Mouse (Mus musculus): ENCODE measurements around the gene Nt5dc2.
A peak's percentile ranks its signal among the peaks of the same experiment; 100 is the strongest.

Gene Nt5dc2

DNA sequence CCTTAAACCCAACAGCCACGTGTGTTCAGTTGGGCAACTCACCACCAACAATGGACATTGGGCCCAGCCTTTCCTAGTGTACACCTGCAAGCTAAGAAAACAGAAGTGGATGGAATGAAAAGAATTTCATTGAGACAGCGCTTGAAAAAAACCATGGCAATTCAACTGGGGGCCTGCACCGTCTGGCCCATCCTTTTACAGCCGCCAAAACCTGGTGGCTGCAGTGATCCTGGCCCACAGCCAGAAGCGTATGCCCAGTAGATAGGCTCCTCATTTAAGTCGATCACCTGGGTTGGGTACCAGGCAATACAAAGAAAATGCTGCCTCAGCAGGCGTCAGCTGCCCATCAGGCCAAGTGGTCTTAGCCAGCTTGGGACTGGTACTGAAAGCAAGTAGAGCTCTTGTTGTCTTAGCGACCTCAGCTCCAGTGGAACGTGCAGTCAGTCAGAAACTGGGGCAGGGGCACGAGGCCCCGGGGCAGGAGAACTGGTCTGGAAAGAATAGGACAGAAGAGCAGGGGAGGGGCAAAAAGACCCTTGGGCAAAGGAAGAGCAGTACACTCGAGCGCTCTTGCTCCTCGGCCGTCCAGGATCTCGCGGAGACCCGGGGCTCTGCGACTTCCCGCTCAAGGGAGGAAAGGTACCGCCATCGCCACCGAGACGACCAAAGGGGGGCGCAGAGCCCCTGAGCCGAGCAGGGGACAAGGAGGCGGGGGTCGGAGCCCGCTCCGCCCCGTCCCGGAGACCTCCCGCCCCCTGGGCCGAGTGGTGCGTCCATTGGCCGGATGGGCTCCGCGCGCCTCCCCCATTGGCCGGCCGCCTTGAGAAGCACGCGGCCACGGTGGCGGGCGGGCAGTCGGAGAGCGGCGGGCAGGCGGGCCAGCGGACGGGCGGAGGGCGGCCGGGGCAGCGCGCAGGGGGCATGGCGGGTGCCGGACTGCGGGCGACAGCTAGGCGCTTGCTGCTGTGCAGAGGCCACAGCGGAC, at the start of gene Nt5dc2:
Nt5dc2 (plus strand) TSS at position 818 of the 985 bp plus-strand sequence.
- DNase-seq (ENCODE audit: low spot score in 2 of 2) = peak in 1 of 2 experiments; percentile 47

- no peak for DNase-seq (ENCODE audit: low spot score in 2 of 2)
These were observed 49.7 kb upstream of the Nt5dc2 start for GRCm38 (mm10) chr14:31081147-31081546.

DNA sequence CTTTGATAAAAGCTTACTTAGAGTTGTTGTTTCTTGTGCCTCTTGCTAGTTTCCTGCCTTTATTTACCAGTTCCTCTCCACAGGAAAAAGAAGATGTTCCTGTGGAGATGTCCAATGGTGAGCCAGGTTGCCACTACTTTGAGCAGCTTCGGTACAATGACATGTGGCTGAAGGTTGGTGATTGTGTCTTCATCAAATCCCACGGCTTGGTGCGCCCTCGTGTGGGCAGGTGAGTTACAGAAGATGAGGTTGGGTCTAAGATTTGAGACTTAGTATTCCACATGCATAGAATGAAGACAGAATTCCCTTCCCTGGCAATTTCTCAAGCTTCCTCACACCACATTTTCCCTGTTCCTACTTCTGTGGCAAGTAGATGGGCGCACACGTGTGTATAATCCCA, 43.4 kb upstream of the Nt5dc2 start:
- no peak for DNase-seq (ENCODE audit: low spot score in 2 of 2)

DNA sequence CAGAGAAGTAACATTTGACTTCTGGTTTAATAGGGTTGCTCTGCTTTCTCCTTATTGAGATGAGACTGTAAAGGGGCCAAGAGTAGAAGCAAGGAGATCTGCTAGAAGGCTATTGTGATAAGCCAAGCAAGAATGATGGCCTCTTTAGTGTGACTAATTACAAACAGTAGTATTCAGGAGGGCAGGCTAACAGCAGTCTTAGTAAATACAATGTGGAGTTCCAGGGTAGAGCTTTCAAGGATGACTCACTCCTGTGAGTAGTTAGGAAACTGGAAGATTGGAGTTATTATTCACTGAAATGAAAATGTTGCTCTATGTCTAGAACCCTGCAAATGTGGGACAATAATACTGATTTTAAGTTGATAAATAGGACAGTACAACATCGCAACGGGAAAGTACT, 42.3 kb upstream of the Nt5dc2 start:
- no peak for DNase-seq (ENCODE audit: low spot score in 2 of 2)

DNA sequence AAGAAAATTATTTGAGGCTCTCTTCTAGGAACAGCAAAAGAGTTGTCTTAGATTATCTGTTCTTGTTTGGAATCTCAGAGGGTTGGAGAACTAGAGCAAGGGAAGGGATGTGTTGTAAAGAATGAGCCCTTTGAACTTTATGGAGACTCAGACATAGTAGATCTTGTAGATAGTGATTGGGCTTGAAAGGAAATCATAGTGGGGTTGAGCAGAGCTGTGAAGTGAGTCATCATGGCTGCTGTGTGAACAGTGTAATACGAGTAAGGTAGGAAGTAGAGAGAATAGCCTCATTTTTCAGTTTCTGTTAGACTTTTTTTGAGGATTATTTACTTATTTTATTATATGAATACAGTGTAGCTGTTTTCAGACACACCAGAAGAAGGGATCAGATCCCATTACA, 40.9 kb upstream of the Nt5dc2 start:
- DNase-seq (ENCODE audit: low spot score in 2 of 2) = no peak

DNA sequence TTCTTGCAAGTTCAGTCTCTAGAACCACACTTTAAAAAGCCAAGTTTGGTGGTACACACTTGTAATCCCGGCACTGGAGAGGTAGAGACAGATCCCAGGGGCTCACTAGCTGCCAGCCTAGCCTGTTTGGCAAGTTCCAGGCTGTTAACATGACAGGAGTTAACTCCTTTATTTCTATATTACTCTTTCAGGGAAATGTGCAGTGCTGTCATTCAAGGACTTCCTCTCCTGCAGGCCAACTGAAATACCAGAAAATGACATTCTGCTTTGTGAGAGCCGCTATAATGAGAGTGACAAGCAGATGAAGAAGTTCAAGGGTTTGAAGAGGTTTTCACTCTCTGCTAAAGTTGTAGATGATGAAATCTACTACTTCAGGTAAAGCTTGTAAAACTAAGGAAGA, 25.7 kb upstream of the Nt5dc2 start:
- DNase-seq (ENCODE audit: low spot score in 2 of 2) = no peak

DNA sequence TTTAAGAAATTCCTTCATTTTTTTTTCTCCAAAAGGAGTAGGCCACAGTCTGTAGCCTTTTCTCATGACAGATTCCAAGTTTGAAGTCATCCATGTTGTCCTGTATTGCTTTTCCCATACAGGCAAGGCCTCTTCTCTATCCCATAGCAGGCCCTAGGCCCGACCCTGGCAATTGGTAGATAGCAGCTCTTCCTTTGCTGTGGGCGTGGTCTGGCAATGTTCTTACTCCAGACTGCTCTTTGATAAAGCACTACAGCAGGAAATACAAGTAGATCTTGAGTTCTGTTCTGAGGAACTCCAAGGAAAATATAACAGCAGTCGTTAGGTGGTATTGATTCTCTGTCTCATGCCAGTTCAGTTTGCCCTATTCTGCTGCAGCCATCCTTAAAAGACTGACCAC, 20.2 kb upstream of the Nt5dc2 start:
- no peak for DNase-seq (ENCODE audit: low spot score in 2 of 2)

- no peak for DNase-seq (ENCODE audit: low spot score in 2 of 2)
These were observed 18.7 kb upstream of the Nt5dc2 start for GRCm38 (mm10) chr14:31112187-31112586.

DNA sequence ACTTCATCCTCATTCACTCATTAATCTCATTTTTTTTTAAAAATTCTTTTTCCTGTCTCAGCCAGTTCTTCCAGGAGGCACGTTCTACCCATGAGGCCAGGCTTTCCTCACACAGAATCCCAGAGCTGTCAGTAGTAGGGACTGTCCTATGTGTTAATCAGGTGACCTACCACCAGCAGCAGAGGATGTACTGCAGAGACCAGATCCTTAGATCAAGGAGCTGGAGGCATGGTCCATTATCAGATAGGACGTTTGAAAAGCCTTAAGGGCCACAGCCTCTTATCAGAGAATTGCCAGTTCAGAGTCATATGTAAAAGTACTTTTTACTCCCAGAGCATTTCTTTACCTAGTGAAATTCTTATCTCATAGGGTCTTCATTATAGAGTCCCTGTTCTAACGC, 16.8 kb upstream of the Nt5dc2 start:
- DNase-seq (ENCODE audit: low spot score in 2 of 2) = no peak

GRCm38 (mm10) chr14:31115522-31115921, 15.3 kb upstream of the Nt5dc2 start:
- DNase-seq (ENCODE audit: low spot score in 2 of 2) = no peak

- DNase-seq (ENCODE audit: low spot score in 2 of 2) = no peak
These were observed 5.5 kb upstream of the Nt5dc2 start for GRCm38 (mm10) chr14:31125106-31126075.

GRCm38 (mm10) chr14:31126826-31127225, 4.0 kb upstream of the Nt5dc2 start:
- no peak for DNase-seq (ENCODE audit: low spot score in 2 of 2)

DNA sequence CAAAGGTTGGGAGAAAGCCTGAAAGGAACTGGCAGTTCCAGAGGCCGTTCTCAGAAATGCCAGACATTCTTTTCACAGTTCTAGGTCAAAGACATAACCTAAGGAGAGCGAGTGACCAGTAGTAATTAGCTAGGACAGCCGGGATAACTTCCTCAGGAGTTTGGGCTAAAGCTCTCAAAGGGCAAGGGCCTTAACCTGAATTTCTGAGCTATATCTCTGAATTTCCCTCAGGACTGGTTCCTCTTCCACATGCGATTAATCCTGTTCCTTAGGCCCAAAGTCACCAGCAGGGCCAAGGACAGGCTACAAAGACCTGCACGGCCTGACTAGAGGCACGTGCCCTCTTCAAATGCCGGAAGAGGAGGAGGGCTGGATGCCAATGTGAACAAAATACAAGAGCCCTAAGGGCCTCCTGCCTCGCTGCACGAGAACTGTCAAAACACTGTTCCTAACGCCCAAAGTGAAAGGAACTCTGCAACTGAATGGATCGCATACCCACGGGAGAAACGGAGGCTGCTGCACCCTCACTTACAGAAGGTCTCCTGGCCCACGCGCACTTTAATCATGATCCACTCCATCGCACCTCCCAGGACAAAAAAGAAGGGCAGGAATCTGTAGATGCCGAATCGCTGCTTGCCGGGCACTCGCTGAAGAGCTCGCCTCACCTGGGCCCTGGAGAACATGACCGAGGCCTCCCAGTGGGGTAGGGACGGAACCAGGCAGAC, 2.6 kb upstream of the Nt5dc2 start:
- DNase-seq (ENCODE audit: low spot score in 2 of 2) = no peak

- peak; percentile 95 to 97 for DNase-seq (ENCODE audit: low spot score in 2 of 2)
These were observed 2.0 kb upstream of the Nt5dc2 start, which contains the start of gene Smim4 for GRCm38 (mm10) chr14:31128826-31129219. Gene Smim4, minus strand, starts transcription at chr14:31128956.

- DNase-seq (ENCODE audit: low spot score in 2 of 2) = no peak
These were observed 1.3 kb upstream of the Nt5dc2 start for GRCm38 (mm10) chr14:31129326-31130235.

DNA sequence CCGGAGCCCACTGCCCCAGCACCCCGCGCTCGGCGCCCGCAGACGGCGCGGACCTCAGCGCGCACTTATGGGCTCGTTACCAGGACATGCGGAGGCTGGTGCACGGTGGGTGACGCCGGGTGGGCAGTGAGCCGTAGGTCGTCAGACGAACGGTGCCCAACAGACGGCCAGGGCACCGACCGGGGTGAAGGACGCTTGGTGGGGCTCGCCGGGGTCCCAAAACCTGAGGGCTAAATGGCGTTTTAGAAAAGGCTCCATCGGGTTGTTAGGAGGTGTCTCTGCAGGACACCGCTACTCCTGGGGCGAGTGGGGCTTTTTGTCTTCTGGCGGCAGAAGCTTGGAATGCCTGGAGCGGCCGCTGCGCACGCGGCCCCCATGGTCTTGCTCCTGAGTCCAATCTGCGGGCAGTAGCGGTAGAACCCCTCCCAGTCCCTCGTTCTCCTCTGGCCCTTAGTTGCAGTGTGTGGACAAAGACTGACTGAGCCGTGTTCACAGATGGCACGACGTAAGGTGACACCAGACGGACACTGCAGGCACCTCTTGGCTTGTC, 494 bp downstream of the Nt5dc2 start:
- no peak for DNase-seq (ENCODE audit: low spot score in 2 of 2)

DNA sequence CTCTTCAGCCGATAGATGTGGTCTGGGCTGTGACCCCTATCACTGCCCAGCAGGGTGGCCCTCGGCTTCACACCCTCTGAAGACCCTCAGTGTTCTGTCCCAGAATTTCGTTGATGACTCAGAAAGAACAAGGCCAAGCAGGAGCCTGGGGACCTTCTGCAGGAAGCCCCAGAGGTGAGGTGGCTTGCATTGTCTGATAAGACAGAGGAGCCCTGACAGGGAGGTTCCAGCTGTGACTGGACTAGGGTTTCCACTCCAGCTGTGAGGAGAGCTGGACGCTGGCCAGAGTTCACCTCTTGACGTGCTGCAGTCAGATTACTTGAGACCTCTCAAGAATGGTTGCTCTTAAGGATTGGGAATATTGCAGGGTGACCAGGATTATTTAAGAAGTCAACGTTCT, 1.2 kb downstream of the Nt5dc2 start:
- no peak for DNase-seq (ENCODE audit: low spot score in 2 of 2)

- DNase-seq (ENCODE audit: low spot score in 2 of 2) = no peak
These were observed 1.7 kb downstream of the Nt5dc2 start for GRCm38 (mm10) chr14:31132491-31132975.

GRCm38 (mm10) chr14:31133023-31133665, 2.3 kb downstream of the Nt5dc2 start:
- DNase-seq (ENCODE audit: low spot score in 2 of 2) = no peak

All from left cerebral cortex, adult 9 months (tissue).